Mouse (Mus musculus): Measurements from ENCODE around the gene Gm28043. TPM values are rescaled to one million over a fixed set of nuclear protein-coding genes. Genes with fewer than 3 reads are reported as not detected.

Gm28043 gene
- polyA plus RNA-seq, 1 experiment: 1.0 TPM

- no peaks in the 10 kb centered on the region for H3K79me2 ChIP-seq (ENCODE audit: control insufficient read depth, insufficient read depth)
- peaks cover 16% of the 10 kb centered on the region for H3K36me3 ChIP-seq (ENCODE audit: control insufficient read depth, insufficient read depth)
- H3K27me3 ChIP-seq (ENCODE audit: control insufficient read depth, insufficient read depth, insufficient read length): no peaks in the 10 kb centered on the region
- H3ac ChIP-seq (ENCODE audit: control insufficient read depth, insufficient read length): no peak overlapping the region
- H3K4me2 ChIP-seq (ENCODE audit: low read depth): no peak overlapping the region
- no peak overlapping the region for H3K4me3 ChIP-seq
- TF ChIP-seq TCF12 (IDR thresholded peaks at IDR 0.05; ENCODE audit: insufficient read depth, poor library complexity, severe bottlenecking) (no peak), E2F4 (IDR thresholded peaks at IDR 0.05; ENCODE audit: insufficient read depth) (no peak)
Measured at GRCm38 (mm10) chr17:29636118-29636517, 21.4 kb downstream of the Gm28043 start.

GRCm38 (mm10) chr17:29637377-29637776 is 22.7 kb downstream of the Gm28043 start:
- Histone ChIP-seq H3K79me2 (ENCODE audit: control insufficient read depth, insufficient read depth) (no peaks in the 10 kb centered on the region), H3K36me3 (ENCODE audit: control insufficient read depth, insufficient read depth) (peaks cover 11% of the 10 kb centered on the region), H3K4me2 (ENCODE audit: low read depth) (no peak overlapping the region), H3K4me3 (no peak overlapping the region), H3K27me3 (ENCODE audit: control insufficient read depth, insufficient read depth, insufficient read length) (no peaks in the 10 kb centered on the region), H3ac (ENCODE audit: control insufficient read depth, insufficient read length) (no peak overlapping the region)
- no peak for TF ChIP-seq POLR2A (IDR thresholded peaks at IDR 0.05; ENCODE audit: insufficient read length, low read depth)
- no peak for TF ChIP-seq USF1 (IDR thresholded peaks at IDR 0.05; ENCODE audit: low read depth)
- no peak for TF ChIP-seq TCF3 (IDR thresholded peaks at IDR 0.05; ENCODE audit: insufficient read length, low read depth)
- TF ChIP-seq E2F4 (IDR thresholded peaks at IDR 0.05; ENCODE audit: insufficient read depth): no peak
- no peak for TF ChIP-seq TCF12 (IDR thresholded peaks at IDR 0.05; ENCODE audit: insufficient read depth, poor library complexity, severe bottlenecking)
- TF ChIP-seq MYOD1 (IDR thresholded peaks at IDR 0.05; ENCODE audit: control insufficient read depth in 1 of 3, insufficient read length in 2 of 3, low read depth in 2 of 3): no peak
- no peak for TF ChIP-seq SRF (IDR thresholded peaks at IDR 0.05; ENCODE audit: control insufficient read depth, insufficient read length, low read depth)
- TF ChIP-seq POLR2AphosphoS2 (IDR thresholded peaks at IDR 0.05; ENCODE audit: insufficient read length, low read depth): no peak
- TF ChIP-seq MYOG (IDR thresholded peaks at IDR 0.05; ENCODE audit: control insufficient read depth in 1 of 3, insufficient read depth in 1 of 3, insufficient read length in 2 of 3, low read depth in 2 of 3): no peak
- no peak for TF ChIP-seq REST (IDR thresholded peaks at IDR 0.05; ENCODE audit: insufficient read depth, insufficient read length)
- no peak for TF ChIP-seq MAX (IDR thresholded peaks at IDR 0.05; ENCODE audit: low read depth)
- no peak for TF ChIP-seq CEBPB (IDR thresholded peaks at IDR 0.05; ENCODE audit: insufficient read depth, poor library complexity, severe bottlenecking)

- no peak overlapping the region for H3ac ChIP-seq (ENCODE audit: control insufficient read depth, insufficient read length)
- H3K4me3 ChIP-seq: no peak overlapping the region
- H3K27me3 ChIP-seq (ENCODE audit: control insufficient read depth, insufficient read depth, insufficient read length): no peaks in the 10 kb centered on the region
- peaks cover 13% of the 10 kb centered on the region for H3K36me3 ChIP-seq (ENCODE audit: control insufficient read depth, insufficient read depth)
- H3K4me2 ChIP-seq (ENCODE audit: low read depth): no peak overlapping the region
- TF ChIP-seq TCF3 (IDR thresholded peaks at IDR 0.05; ENCODE audit: insufficient read length, low read depth) (no peak), REST (IDR thresholded peaks at IDR 0.05; ENCODE audit: insufficient read depth, insufficient read length) (no peak), MAX (IDR thresholded peaks at IDR 0.05; ENCODE audit: low read depth) (no peak), MYOG (IDR thresholded peaks at IDR 0.05; ENCODE audit: control insufficient read depth in 1 of 3, insufficient read depth in 1 of 3, insufficient read length in 2 of 3, low read depth in 2 of 3) (no peak), POLR2AphosphoS2 (IDR thresholded peaks at IDR 0.05; ENCODE audit: insufficient read length, low read depth) (no peak), TCF12 (IDR thresholded peaks at IDR 0.05; ENCODE audit: insufficient read depth, poor library complexity, severe bottlenecking) (no peak), POLR2A (IDR thresholded peaks at IDR 0.05; ENCODE audit: insufficient read length, low read depth) (no peak), MYOD1 (IDR thresholded peaks at IDR 0.05; ENCODE audit: control insufficient read depth in 1 of 3, insufficient read length in 2 of 3, low read depth in 2 of 3) (no peak)
- no peaks in the 10 kb centered on the region for H3K79me2 ChIP-seq (ENCODE audit: control insufficient read depth, insufficient read depth)
Measured at GRCm38 (mm10) chr17:29637895-29638294, 23.2 kb downstream of the Gm28043 start.

- peaks cover 9% of the 10 kb centered on the region for H3K36me3 ChIP-seq (ENCODE audit: control insufficient read depth, insufficient read depth)
- H3K4me3 ChIP-seq: no peak overlapping the region
- no peak overlapping the region for H3ac ChIP-seq (ENCODE audit: control insufficient read depth, insufficient read length)
- H3K27me3 ChIP-seq (ENCODE audit: control insufficient read depth, insufficient read depth, insufficient read length): no peaks in the 10 kb centered on the region
- H3K79me2 ChIP-seq (ENCODE audit: control insufficient read depth, insufficient read depth): no peaks in the 10 kb centered on the region
- H3K4me2 ChIP-seq (ENCODE audit: low read depth): no peak overlapping the region
- TF ChIP-seq POLR2AphosphoS2 (IDR thresholded peaks at IDR 0.05; ENCODE audit: insufficient read length, low read depth) (no peak), POLR2A (IDR thresholded peaks at IDR 0.05; ENCODE audit: insufficient read length, low read depth) (no peak), MAX (IDR thresholded peaks at IDR 0.05; ENCODE audit: low read depth) (no peak), E2F4 (IDR thresholded peaks at IDR 0.05; ENCODE audit: insufficient read depth) (no peak), MYOD1 (IDR thresholded peaks at IDR 0.05; ENCODE audit: control insufficient read depth in 1 of 3, insufficient read length in 2 of 3, low read depth in 2 of 3) (no peak), CEBPB (IDR thresholded peaks at IDR 0.05; ENCODE audit: insufficient read depth, poor library complexity, severe bottlenecking) (no peak), TCF12 (IDR thresholded peaks at IDR 0.05; ENCODE audit: insufficient read depth, poor library complexity, severe bottlenecking) (no peak), MYOG (IDR thresholded peaks at IDR 0.05; ENCODE audit: control insufficient read depth in 1 of 3, insufficient read depth in 1 of 3, insufficient read length in 2 of 3, low read depth in 2 of 3) (no peak), USF1 (IDR thresholded peaks at IDR 0.05; ENCODE audit: low read depth) (no peak)
Measured at GRCm38 (mm10) chr17:29640971-29641370, 26.3 kb downstream of the Gm28043 start.

- TF ChIP-seq MAX (IDR thresholded peaks at IDR 0.05; ENCODE audit: low read depth) (no peak), E2F4 (IDR thresholded peaks at IDR 0.05; ENCODE audit: insufficient read depth) (no peak), MYOD1 (IDR thresholded peaks at IDR 0.05; ENCODE audit: control insufficient read depth in 1 of 3, insufficient read length in 2 of 3, low read depth in 2 of 3) (no peak), SRF (IDR thresholded peaks at IDR 0.05; ENCODE audit: control insufficient read depth, insufficient read length, low read depth) (no peak), REST (IDR thresholded peaks at IDR 0.05; ENCODE audit: insufficient read depth, insufficient read length) (no peak), POLR2AphosphoS2 (IDR thresholded peaks at IDR 0.05; ENCODE audit: insufficient read length, low read depth) (no peak), MYOG (IDR thresholded peaks at IDR 0.05; ENCODE audit: control insufficient read depth in 1 of 3, insufficient read depth in 1 of 3, insufficient read length in 2 of 3, low read depth in 2 of 3) (no peak), TCF3 (IDR thresholded peaks at IDR 0.05; ENCODE audit: insufficient read length, low read depth) (no peak), USF1 (IDR thresholded peaks at IDR 0.05; ENCODE audit: low read depth) (no peak), CEBPB (IDR thresholded peaks at IDR 0.05; ENCODE audit: insufficient read depth, poor library complexity, severe bottlenecking) (no peak), POLR2A (IDR thresholded peaks at IDR 0.05; ENCODE audit: insufficient read length, low read depth) (no peak), TCF12 (IDR thresholded peaks at IDR 0.05; ENCODE audit: insufficient read depth, poor library complexity, severe bottlenecking) (no peak)
- Histone ChIP-seq H3K4me2 (ENCODE audit: low read depth) (no peak overlapping the region), H3K36me3 (ENCODE audit: control insufficient read depth, insufficient read depth) (peaks cover 8% of the 10 kb centered on the region), H3K4me3 (no peak overlapping the region), H3K79me2 (ENCODE audit: control insufficient read depth, insufficient read depth) (no peaks in the 10 kb centered on the region), H3ac (ENCODE audit: control insufficient read depth, insufficient read length) (no peak overlapping the region), H3K27me3 (ENCODE audit: control insufficient read depth, insufficient read depth, insufficient read length) (no peaks in the 10 kb centered on the region)
Measured at GRCm38 (mm10) chr17:29642219-29642618, 27.5 kb downstream of the Gm28043 start.
